Mouse (Mus musculus) liver, postnatal 0 days (tissue): ENCODE measurements at regions not wholly inside any gene's neighbourhood (a gene's known extent, or its start where the extent isn't known, plus 50 kb on each side); places are given as distances from the start of the nearest gene placed in this dataset.

Experiments
- ATAC-seq: fragments of 200-750 bp; cut with Nextera tagmentation; 2 replicates; pipeline ENCODE4 v1.8.0; 2017; ENCODE audit warnings: mild to moderate bottlenecking, moderate library complexity
- DNase-seq: peaks from one replicate; pipeline ENCODE4 v3.0.0-alpha.2; 2016
- H3K27ac ChIP-seq: fragments of 300-500 bp; sonication (generic); 2 replicates; pipeline ENCODE4 v1.5.1; 2014; ENCODE audit warnings: antibody characterized with exemption, moderate library complexity, mild to moderate bottlenecking, low read depth
- H3K27me3 ChIP-seq: fragments of 300-500 bp; sonication (generic); 2 replicates; pipeline ENCODE4 v1.6.1; 2014; ENCODE audit warnings: low read length, control low read depth, mixed read lengths; ENCODE audit not compliant: insufficient read depth
- H3K36me3 ChIP-seq: fragments of 300-500 bp; sonication (generic); replicated peaks from 2 replicates; pipeline ENCODE4 v1.6.1; 2014; ENCODE audit warnings: mild to moderate bottlenecking, control low read depth, low read length, moderate library complexity, mixed read lengths; ENCODE audit not compliant: insufficient read depth
- H3K4me1 ChIP-seq: fragments of 300-500 bp; sonication (generic); 2 replicates; pipeline ENCODE4 v1.6.1; 2014; ENCODE audit warnings: antibody characterized with exemption, mild to moderate bottlenecking, control low read depth; ENCODE audit not compliant: insufficient read depth
- H3K4me2 ChIP-seq: fragments of 300-500 bp; sonication (generic); 2 replicates; pipeline ENCODE4 v1.6.1; 2014; ENCODE audit warnings: low read depth, mild to moderate bottlenecking, low read length, moderate library complexity, mixed read lengths
- H3K4me3 ChIP-seq: fragments of 300-500 bp; sonication (generic); 2 replicates; pipeline ENCODE4 v1.5.1; 2014; ENCODE audit warnings: low read depth, low read length
- H3K9ac ChIP-seq: fragments of 300-500 bp; sonication (generic); replicated peaks from 2 replicates; pipeline ENCODE4 v1.6.1; 2014; ENCODE audit warnings: mild to moderate bottlenecking, moderate library complexity
- H3K9me3 ChIP-seq: fragments of 300-500 bp; sonication (generic); 2 replicates; pipeline ENCODE4 v1.6.1; 2016; ENCODE audit warnings: mild to moderate bottlenecking, control low read depth, low read length, mixed read lengths
- CTCF ChIP-seq: sonication (generic); IDR thresholded peaks from 2 replicates; pipeline ENCODE4 v1.5.1; 2016; ENCODE audit warnings: antibody characterized with exemption, low read depth
- EP300 ChIP-seq: IDR thresholded peaks from 2 replicates; pipeline ENCODE4 v1.6.1; 2016; ENCODE audit warnings: antibody characterized with exemption, low read depth, mild to moderate bottlenecking
- WGBS: fragments of 180-500 bp; shearing (Covaris S2); extraction: QIAGEN DNeasy Blood & Tissue Kit; methylation state at CpG from one replicate; pipeline ENCODE4 v1.1.7; 2014; ENCODE audit not compliant: insufficient replicate concordance; 5-methylcytosine and 5-hydroxymethylcytosine counted together

DNA sequence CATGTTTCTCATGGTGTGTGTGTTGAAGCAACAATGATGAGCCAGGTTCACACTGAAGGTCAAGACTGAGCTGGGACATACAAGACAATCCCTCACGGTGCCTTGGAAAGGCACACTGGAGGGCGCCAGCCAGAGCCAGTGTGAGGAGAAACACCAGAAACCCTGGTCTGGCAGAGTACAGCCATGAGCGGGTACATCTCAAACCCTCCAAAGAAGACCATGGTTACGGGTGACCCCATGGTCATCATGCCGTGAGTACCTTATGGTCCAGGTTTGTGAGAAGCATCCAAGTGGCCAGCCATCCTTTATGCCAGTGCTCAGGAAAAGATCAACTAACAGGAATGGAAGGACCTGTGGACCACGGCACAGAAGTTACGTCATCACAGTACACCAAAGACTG is 136.7 kb downstream of the Dll1 start:
- Histone ChIP-seq H3K4me3 (no peak overlapping the region), H3K4me1 (no peaks in the 10 kb centered on the region), H3K4me2 (no peak overlapping the region), H3K9me3 (no peaks in the 10 kb centered on the region), H3K36me3 (no peaks in the 10 kb centered on the region), H3K27me3 (0 out of 2 replicates have a peak, but pooled peaks cover 4% of the 10 kb centered on the region), H3K9ac (no peak overlapping the region), H3K27ac (no peak overlapping the region)
- no peak for ATAC-seq
- TF ChIP-seq CTCF = no peak
- no peak for TF ChIP-seq EP300
- 88% methylated on average over 7 of the region's 7 CpGs for WGBS
- DNase-seq = no peak

DNA sequence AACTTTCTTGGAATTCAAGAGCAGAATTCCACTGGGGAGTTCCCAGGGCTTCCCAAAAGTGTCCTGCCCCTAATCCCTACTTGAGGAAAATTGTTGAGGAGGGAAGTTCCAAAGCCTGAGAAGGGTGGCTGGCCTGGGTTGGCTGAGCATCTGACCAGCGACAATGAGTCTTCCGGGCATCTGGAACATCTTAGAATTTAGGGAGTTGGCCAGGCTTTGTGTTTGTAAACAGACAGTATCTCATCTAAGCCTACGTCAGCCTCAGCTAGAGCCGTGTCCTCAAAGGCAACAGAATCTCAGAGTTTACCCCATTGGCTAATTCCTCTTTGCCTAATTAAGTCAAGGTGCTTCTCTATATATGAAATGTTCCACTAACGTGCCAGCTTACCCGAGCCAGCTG is 141.6 kb downstream of the Dll1 start:
- Histone ChIP-seq H3K4me3 (no peak overlapping the region), H3K9ac (no peak overlapping the region), H3K27me3 (no peaks in the 10 kb centered on the region), H3K36me3 (no peaks in the 10 kb centered on the region), H3K4me2 (no peak overlapping the region), H3K9me3 (no peaks in the 10 kb centered on the region), H3K27ac (no peak overlapping the region), H3K4me1 (no peaks in the 10 kb centered on the region)
- ATAC-seq = no peak
- TF ChIP-seq CTCF (no peak), EP300 (no peak)
- WGBS = 73% methylated on average over 6 of the region's 6 CpGs
- no peak for DNase-seq

DNA sequence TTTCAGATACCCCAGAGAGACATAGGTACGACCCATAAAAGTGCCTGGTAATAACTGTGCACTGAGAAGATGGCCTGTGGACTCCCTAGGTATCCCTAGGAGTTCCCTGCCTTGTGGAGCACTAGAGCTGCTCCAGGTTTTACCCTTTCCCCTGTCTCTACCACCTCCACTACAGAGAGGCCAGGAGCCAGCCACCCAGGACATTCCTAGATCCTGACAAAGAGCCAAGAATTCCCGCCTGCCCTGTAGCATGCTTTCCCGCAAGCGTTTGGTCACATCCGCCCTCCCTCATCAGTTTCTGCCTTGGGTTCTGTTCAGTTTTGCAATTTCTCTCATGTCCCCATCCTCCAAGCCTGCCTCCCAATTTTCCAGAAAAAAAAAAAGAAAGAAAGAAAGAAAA is 145.5 kb downstream of the Dll1 start:
- no peak for DNase-seq
- ATAC-seq = no peak
- TF ChIP-seq CTCF (no peak), EP300 (no peak)

DNA sequence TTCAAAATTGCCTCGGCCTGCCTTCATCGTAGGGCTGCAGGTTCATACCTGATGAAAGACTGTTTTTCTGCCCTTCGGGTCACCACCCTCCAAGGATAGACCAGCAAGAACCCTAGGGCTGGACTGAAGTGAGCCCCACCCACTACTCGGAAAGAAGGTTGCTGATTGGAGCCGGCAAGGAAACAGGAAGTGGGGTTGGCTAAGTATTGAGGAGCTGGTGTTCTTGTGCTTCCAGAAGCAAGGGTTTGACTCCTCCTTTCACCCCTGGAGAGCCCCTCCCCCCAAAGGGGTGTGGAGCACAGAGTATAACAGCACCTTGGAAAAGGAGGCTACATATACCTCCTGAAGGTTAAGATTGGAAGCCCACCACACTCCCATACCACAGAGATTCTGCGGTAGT is 147.5 kb downstream of the Dll1 start:
- no peak overlapping the region for H3K4me2 ChIP-seq
- no peak overlapping the region for H3K27ac ChIP-seq
- ATAC-seq (no peak), DNase-seq (no peak)
- H3K9me3 ChIP-seq = no peaks in the 10 kb centered on the region
- H3K4me3 ChIP-seq = no peak overlapping the region
- no peaks in the 10 kb centered on the region for H3K27me3 ChIP-seq
- H3K36me3 ChIP-seq = no peaks in the 10 kb centered on the region
- no peak overlapping the region for H3K9ac ChIP-seq
- no peaks in the 10 kb centered on the region; the same call in 1 of the 2 replicates for H3K4me1 ChIP-seq
- 68% methylated on average over 6 of the region's 6 CpGs for WGBS
- TF ChIP-seq EP300 = no peak

More for the DNA sequence above, 145.5 kb downstream of the Dll1 start:
- WGBS = 77% methylated on average over 5 of the region's 5 CpGs
- no peaks in the 10 kb centered on the region for H3K36me3 ChIP-seq
- no peak overlapping the region for H3K9ac ChIP-seq
- no peaks in the 10 kb centered on the region for H3K27me3 ChIP-seq
- H3K27ac ChIP-seq = no peak overlapping the region
- H3K4me3 ChIP-seq = no peak overlapping the region
- no peaks in the 10 kb centered on the region for H3K9me3 ChIP-seq
- H3K4me1 ChIP-seq = no peaks in the 10 kb centered on the region; the same call in 1 of the 2 replicates
- no peak overlapping the region for H3K4me2 ChIP-seq

DNA sequence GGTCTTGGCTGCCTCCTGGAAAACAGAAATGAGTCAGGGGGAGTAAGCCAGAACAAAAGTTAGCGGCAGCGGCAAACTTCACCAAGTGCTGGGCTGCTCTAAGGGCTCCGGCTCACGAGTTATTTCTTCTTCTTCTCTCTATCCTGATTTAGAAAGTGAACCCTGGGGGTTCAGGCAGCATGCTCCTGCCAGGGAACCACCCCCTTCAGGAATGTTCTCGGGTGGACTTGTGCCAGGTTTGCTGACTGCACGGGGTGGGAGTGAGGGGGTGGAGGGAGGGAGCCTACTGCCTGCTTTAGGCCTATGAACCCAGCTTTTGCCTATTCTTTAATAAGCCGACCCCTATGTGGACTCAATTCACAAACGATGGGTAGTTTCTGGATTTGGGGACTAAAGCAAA is 148.6 kb downstream of the Dll1 start:
- Histone ChIP-seq H3K9ac (no peak overlapping the region), H3K4me1 (no peaks in the 10 kb centered on the region; the same call in 1 of the 2 replicates), H3K4me2 (no peak overlapping the region), H3K27ac (no peak overlapping the region), H3K27me3 (no peaks in the 10 kb centered on the region), H3K4me3 (no peak overlapping the region), H3K9me3 (no peaks in the 10 kb centered on the region), H3K36me3 (no peaks in the 10 kb centered on the region)
- no peak for TF ChIP-seq EP300
- TF ChIP-seq CTCF = no peak
- ATAC-seq (no peak), DNase-seq (no peak)
- 80% methylated on average over 8 of the region's 8 CpGs for WGBS

DNA sequence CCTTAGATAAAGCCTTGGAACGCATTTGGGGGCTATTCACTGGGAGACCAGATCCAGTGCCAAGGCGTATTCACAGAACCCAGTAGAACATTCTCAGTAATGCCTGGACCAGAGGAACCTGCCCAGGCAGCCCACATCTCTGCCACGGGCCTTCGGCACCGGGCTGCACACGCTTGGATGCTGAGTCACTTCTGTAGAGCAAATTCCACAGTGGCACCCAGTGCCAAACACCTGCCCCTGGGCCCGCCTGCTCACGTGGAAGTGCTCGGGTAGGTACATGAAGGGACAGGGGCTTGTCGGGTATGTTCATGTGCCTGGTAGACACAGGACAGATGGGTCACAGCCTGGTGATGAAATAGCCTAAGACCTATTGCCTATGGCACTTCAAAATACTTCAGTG is 152.8 kb downstream of the Dll1 start:
- H3K4me2 ChIP-seq = no peak overlapping the region
- no peak overlapping the region for H3K4me3 ChIP-seq
- H3K27ac ChIP-seq = no peak overlapping the region
- H3K4me1 ChIP-seq = no peaks in the 10 kb centered on the region; the same call in 1 of the 2 replicates
- TF ChIP-seq EP300 = no peak
- no peak for TF ChIP-seq CTCF
- WGBS = 81% methylated on average over 10 of the region's 10 CpGs
- no peak for DNase-seq
- H3K27me3 ChIP-seq = no peaks in the 10 kb centered on the region
- H3K9me3 ChIP-seq = no peaks in the 10 kb centered on the region
- H3K36me3 ChIP-seq = no peaks in the 10 kb centered on the region
- H3K9ac ChIP-seq = no peak overlapping the region
- ATAC-seq = no peak

DNA sequence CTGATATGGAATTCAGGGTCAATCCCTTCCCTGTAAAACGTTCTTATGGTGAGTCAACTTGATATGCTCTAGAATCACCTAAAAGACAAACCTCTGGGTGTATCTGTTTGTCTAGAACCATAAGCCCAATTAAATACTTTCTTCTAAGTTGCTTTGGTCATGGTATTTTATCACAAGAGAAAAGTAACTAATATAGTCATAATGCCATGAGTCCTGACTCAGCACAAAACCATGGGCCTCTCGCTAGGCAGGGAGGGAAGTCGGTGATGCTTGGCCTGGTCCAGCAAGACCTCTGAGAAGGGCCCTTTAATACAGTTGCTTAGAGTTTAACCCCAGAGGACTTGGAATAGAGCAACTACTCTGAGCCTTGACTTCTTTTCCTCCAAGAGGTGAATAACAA is 153.7 kb downstream of the Dll1 start:
- Histone ChIP-seq H3K9ac (no peak overlapping the region), H3K9me3 (no peaks in the 10 kb centered on the region), H3K27ac (no peak overlapping the region), H3K27me3 (no peaks in the 10 kb centered on the region), H3K4me2 (no peak overlapping the region), H3K36me3 (no peaks in the 10 kb centered on the region), H3K4me1 (no peaks in the 10 kb centered on the region; the same call in 1 of the 2 replicates), H3K4me3 (no peak overlapping the region)
- DNase-seq (no peak), ATAC-seq (no peak)
- TF ChIP-seq EP300 = no peak
- TF ChIP-seq CTCF = no peak
- WGBS = 73% methylated on average over 3 of the region's 3 CpGs
